24 mouse cellular contexts compared by ENCODE assay signal in genomic region chr14:72864792-72865191, GRCm38 (mm10).
DNase-seq lines count a peak whose midpoint lies in the region; ATAC-seq lines count a peak whose summit lies in the region.
"Had no signal": no experiment of that assay in that cellular context is flagged by ENCODE, and none has a peak within 500 bp of the region (broad histone marks: within the 10 kb centered on the region; RNA-seq: fewer than 3 reads in every experiment).

No protein-coding gene starts in this region.

- no peak for DNase-seq in lung, postnatal 14 days
- peak; percentile 61 to 74 for DNase-seq in spleen, postnatal 36 days (ENCODE audit: low spot score in 2 of 2)
- DNase-seq in spleen, postnatal 14 days (ENCODE audit: low spot score in 2 of 2) = no peak
- no peak for DNase-seq in limb, embryonic 10.5 days (ENCODE audit: low spot score)
- no peak for DNase-seq in thymus, postnatal 14 days
- DNase-seq: adrenal gland, postnatal 10 days; adrenal gland, postnatal 36 days; cerebellum, adult 18-20 months; cerebellum, adult 9-10 months; cerebellum, postnatal 14 days; forebrain, postnatal 0 days; gastrocnemius, adult 2 months; gastrocnemius, postnatal 14 days; heart, postnatal 14 days had no signal

- H3K27me3 ChIP-seq in lung, embryonic 15.5 days = no peaks in the 10 kb centered on the region
- H3K27me3 ChIP-seq in limb, embryonic 10.5 days (ENCODE audit: low read depth, poor library complexity, severe bottlenecking) = no peaks in the 10 kb centered on the region
- H3K27me3 ChIP-seq: heart, embryonic 13.5 days; hindbrain, embryonic 12.5 days; hindbrain, embryonic 15.5 days; Patski had no signal

- peaks cover 6% of the 10 kb centered on the region; the same call in 1 of the 2 replicates for H3K4me1 ChIP-seq in lung, embryonic 15.5 days
- peaks cover 11% of the 10 kb centered on the region for H3K4me1 ChIP-seq in limb, embryonic 10.5 days
- H3K4me1 ChIP-seq: heart, embryonic 10.5 days had no signal

- 80% methylated on average over 4 of the region's 4 CpGs for WGBS in lung, embryonic 15.5 days
- 95% methylated on average over 4 of the region's 4 CpGs for WGBS in limb, embryonic 10.5 days

- H3K4me3 ChIP-seq in lung, embryonic 15.5 days = no peak overlapping the region
- H3K4me3 ChIP-seq in limb, embryonic 10.5 days = no peak overlapping the region
- H3K4me3 ChIP-seq: forebrain, embryonic 10.5 days; gastrocnemius, adult 2 months; heart, embryonic 10.5 days; heart, embryonic 13.5 days; hindbrain, embryonic 12.5 days; hindbrain, embryonic 15.5 days had no signal

- no peak overlapping the region for H3K9ac ChIP-seq in lung, embryonic 15.5 days
- H3K9ac ChIP-seq: forebrain, postnatal 0 days; heart, embryonic 13.5 days; hindbrain, embryonic 12.5 days; hindbrain, embryonic 15.5 days had no signal

- no peak overlapping the region for H3K4me2 ChIP-seq in lung, embryonic 15.5 days
- H3K4me2 ChIP-seq: heart, embryonic 13.5 days; hindbrain, embryonic 12.5 days; hindbrain, embryonic 15.5 days had no signal

- ATAC-seq in lung, embryonic 15.5 days (ENCODE audit: borderline replicate concordance, extremely low read depth, low FRiP score, low TSS enrichment) = no peak
- ATAC-seq in granulocyte monocyte progenitor cell, adult 5-6 weeks (replicated peaks; ENCODE audit: poor library complexity, severe bottlenecking) = peak; percentile 33; the same call in 1 of the 2 replicates
- ATAC-seq: forebrain, embryonic 14.5 days; forebrain, postnatal 0 days; Patski had no signal

- 0 out of 2 replicates have a peak overlapping the region, but pooled peaks have one; percentile 12 for H3K27ac ChIP-seq in lung, embryonic 15.5 days
- no peak overlapping the region for H3K27ac ChIP-seq in limb, embryonic 10.5 days
- H3K27ac ChIP-seq: forebrain, embryonic 10.5 days; gastrocnemius, adult 2 months; heart, embryonic 10.5 days; heart, embryonic 13.5 days; hindbrain, embryonic 12.5 days; hindbrain, embryonic 15.5 days had no signal

- H3K9me3 ChIP-seq in lung, embryonic 15.5 days = no peaks in the 10 kb centered on the region
- H3K9me3 ChIP-seq in limb, embryonic 10.5 days (replicated peaks) = no peaks in the 10 kb centered on the region
- H3K9me3 ChIP-seq: forebrain, embryonic 10.5 days; G1E; heart, embryonic 10.5 days; heart, embryonic 13.5 days; hindbrain, embryonic 12.5 days; hindbrain, embryonic 15.5 days had no signal

- H3K36me3 ChIP-seq in lung, embryonic 15.5 days = no peaks in the 10 kb centered on the region
- H3K36me3 ChIP-seq in limb, embryonic 10.5 days = no peaks in the 10 kb centered on the region
- H3K36me3 ChIP-seq: forebrain, embryonic 10.5 days; G1E; heart, embryonic 10.5 days; heart, embryonic 13.5 days; hindbrain, embryonic 12.5 days; hindbrain, embryonic 15.5 days had no signal

Comparison
In these comparisons a context has a peak if more than half of its experiments do, and no peak if none do; other contexts are left out.
1. DNase-seq: peak in spleen, postnatal 36 days (2 of 2); none in lung, postnatal 14 days (single experiment), spleen, postnatal 14 days (0 of 2), limb, embryonic 10.5 days (single experiment) and thymus, postnatal 14 days (single experiment).